Mouse (Mus musculus): Measurements from ENCODE around the gene Timm29. TPM values are rescaled to one million over a fixed set of nuclear protein-coding genes. Genes with fewer than 3 reads are reported as not detected.

Gene Timm29
- polyA plus RNA-seq, 1 experiment from 2014 or later: 16.5 TPM

- H3K27ac ChIP-seq (ENCODE audit: low read length): no peak overlapping the region
- H3K4me2 ChIP-seq (replicated peaks; ENCODE audit: low read depth, low read length): no peak overlapping the region
- H3K36me3 ChIP-seq (ENCODE audit: insufficient read depth, low read length): peaks cover 23% of the 10 kb centered on the region; the same call in 1 of the 2 replicates
- H3K4me3 ChIP-seq (ENCODE audit: low read depth, low read length): no peak overlapping the region
- no peaks in the 10 kb centered on the region for H3K9me3 ChIP-seq (ENCODE audit: low read length)
- WGBS: 91% methylated on average over 8 of the region's 8 CpGs
- DNase-seq (ENCODE audit: low spot score): no peak
- no peak for ATAC-seq
- H3K27me3 ChIP-seq (replicated peaks; ENCODE audit: insufficient read depth, low read length): no peaks in the 10 kb centered on the region
- TF ChIP-seq EP300 (IDR thresholded peaks at IDR 0.05): no peak
- H3K9ac ChIP-seq (replicated peaks; ENCODE audit: low read depth): no peak overlapping the region
- no peaks in the 10 kb centered on the region for H3K4me1 ChIP-seq (ENCODE audit: insufficient read depth, low read depth, low read length)
Measured at GRCm38 (mm10) chr9:21574012-21574801, 18.3 kb upstream of the Timm29 start.

GRCm38 (mm10) chr9:21575253-21575652, 17.3 kb upstream of the Timm29 start:
- no peak for ATAC-seq

GRCm38 (mm10) chr9:21576286-21576685, 16.2 kb upstream of the Timm29 start:
- no peak for TF ChIP-seq CTCF (IDR thresholded peaks at IDR 0.05)
- TF ChIP-seq EP300 (IDR thresholded peaks at IDR 0.05): no peak
- ATAC-seq (no peak), DNase-seq (ENCODE audit: low spot score) (no peak)
- no peaks in the 10 kb centered on the region for H3K27me3 ChIP-seq (replicated peaks; ENCODE audit: insufficient read depth, low read length)
- no peak overlapping the region for H3K4me2 ChIP-seq (replicated peaks; ENCODE audit: low read depth, low read length)
- H3K9ac ChIP-seq (replicated peaks; ENCODE audit: low read depth): no peak overlapping the region
- H3K9me3 ChIP-seq (ENCODE audit: low read length): no peaks in the 10 kb centered on the region
- 88% methylated on average over 1 of the region's 1 CpGs for WGBS
- no peak overlapping the region for H3K27ac ChIP-seq (ENCODE audit: low read length)
- no peak overlapping the region for H3K4me3 ChIP-seq (ENCODE audit: low read depth, low read length)
- H3K36me3 ChIP-seq (ENCODE audit: insufficient read depth, low read length): peaks cover 26% of the 10 kb centered on the region; the same call in 1 of the 2 replicates
- H3K4me1 ChIP-seq (ENCODE audit: insufficient read depth, low read depth, low read length): no peaks in the 10 kb centered on the region

More at GRCm38 (mm10) chr9:21575253-21575652, 17.3 kb upstream of the Timm29 start:
- TF ChIP-seq CTCF (IDR thresholded peaks at IDR 0.05) (no peak), EP300 (IDR thresholded peaks at IDR 0.05) (no peak)
- H3K27me3 ChIP-seq (replicated peaks; ENCODE audit: insufficient read depth, low read length): no peaks in the 10 kb centered on the region
- no peaks in the 10 kb centered on the region for H3K9me3 ChIP-seq (ENCODE audit: low read length)
- H3K27ac ChIP-seq (ENCODE audit: low read length): no peak overlapping the region
- no peak overlapping the region for H3K9ac ChIP-seq (replicated peaks; ENCODE audit: low read depth)
- H3K4me1 ChIP-seq (ENCODE audit: insufficient read depth, low read depth, low read length): no peaks in the 10 kb centered on the region
- WGBS: 91% methylated on average over 10 of the region's 10 CpGs
- no peak for DNase-seq (ENCODE audit: low spot score)
- peaks cover 21% of the 10 kb centered on the region; the same call in 1 of the 2 replicates for H3K36me3 ChIP-seq (ENCODE audit: insufficient read depth, low read length)
- no peak overlapping the region for H3K4me2 ChIP-seq (replicated peaks; ENCODE audit: low read depth, low read length)
- H3K4me3 ChIP-seq (ENCODE audit: low read depth, low read length): no peak overlapping the region

- Histone ChIP-seq H3K4me3 (ENCODE audit: low read depth, low read length) (no peak overlapping the region), H3K27ac (ENCODE audit: low read length) (no peak overlapping the region), H3K9me3 (ENCODE audit: low read length) (no peaks in the 10 kb centered on the region), H3K4me1 (ENCODE audit: insufficient read depth, low read depth, low read length) (no peaks in the 10 kb centered on the region), H3K27me3 (replicated peaks; ENCODE audit: insufficient read depth, low read length) (no peaks in the 10 kb centered on the region), H3K4me2 (replicated peaks; ENCODE audit: low read depth, low read length) (no peak overlapping the region), H3K36me3 (ENCODE audit: insufficient read depth, low read length) (peaks cover 30% of the 10 kb centered on the region), H3K9ac (replicated peaks; ENCODE audit: low read depth) (no peak overlapping the region)
- WGBS: 75% methylated on average over 3 of the region's 3 CpGs
- no peak for TF ChIP-seq CTCF (IDR thresholded peaks at IDR 0.05)
- no peak for TF ChIP-seq EP300 (IDR thresholded peaks at IDR 0.05)
- ATAC-seq (no peak), DNase-seq (ENCODE audit: low spot score) (no peak)
Measured at GRCm38 (mm10) chr9:21578226-21578625, 14.3 kb upstream of the Timm29 start.

GRCm38 (mm10) chr9:21585401-21585800, 7.1 kb upstream of the Timm29 start:
- H3K4me2 ChIP-seq (replicated peaks; ENCODE audit: low read depth, low read length): no peak overlapping the region
- H3K27ac ChIP-seq (ENCODE audit: low read length): no peak overlapping the region
- H3K9me3 ChIP-seq (ENCODE audit: low read length): no peaks in the 10 kb centered on the region
- H3K4me3 ChIP-seq (ENCODE audit: low read depth, low read length): no peak overlapping the region
- H3K36me3 ChIP-seq (ENCODE audit: insufficient read depth, low read length): peaks cover 42% of the 10 kb centered on the region
- no peak overlapping the region for H3K9ac ChIP-seq (replicated peaks; ENCODE audit: low read depth)
- no peaks in the 10 kb centered on the region for H3K4me1 ChIP-seq (ENCODE audit: insufficient read depth, low read depth, low read length)
- TF ChIP-seq CTCF (IDR thresholded peaks at IDR 0.05) (no peak), EP300 (IDR thresholded peaks at IDR 0.05) (no peak)
- ATAC-seq (no peak), DNase-seq (ENCODE audit: low spot score) (no peak)
- no peaks in the 10 kb centered on the region for H3K27me3 ChIP-seq (replicated peaks; ENCODE audit: insufficient read depth, low read length)
- WGBS: 95% methylated on average over 1 of the region's 1 CpGs

GRCm38 (mm10) chr9:21587678-21588349, 4.7 kb upstream of the Timm29 start:
- DNase-seq (ENCODE audit: low spot score) (no peak), ATAC-seq (no peak)
- Histone ChIP-seq H3K36me3 (ENCODE audit: insufficient read depth, low read length) (peaks cover 24% of the 10 kb centered on the region), H3K9me3 (ENCODE audit: low read length) (no peaks in the 10 kb centered on the region), H3K4me3 (ENCODE audit: low read depth, low read length) (no peak overlapping the region), H3K27ac (ENCODE audit: low read length) (no peak overlapping the region), H3K4me2 (replicated peaks; ENCODE audit: low read depth, low read length) (no peak overlapping the region), H3K4me1 (ENCODE audit: insufficient read depth, low read depth, low read length) (no peaks in the 10 kb centered on the region), H3K9ac (replicated peaks; ENCODE audit: low read depth) (no peak overlapping the region), H3K27me3 (replicated peaks; ENCODE audit: insufficient read depth, low read length) (no peaks in the 10 kb centered on the region)
- WGBS: 87% methylated on average over 23 of the region's 23 CpGs
- TF ChIP-seq CTCF (IDR thresholded peaks at IDR 0.05): no peak
- TF ChIP-seq EP300 (IDR thresholded peaks at IDR 0.05): no peak
